Mouse (Mus musculus): ENCODE data around the gene Tcf7l1. TPM values are rescaled to one million over a fixed set of nuclear protein-coding genes. Genes with fewer than 3 reads are reported as not detected.
A peak's percentile ranks its signal among the peaks of the same experiment; 100 is the strongest.
"Not testable (repeated sequence)": the region's sequence is repeated elsewhere in the genome, so short reads cannot be mapped to it uniquely, and the experiment has no call there.

Gene Tcf7l1
- total RNA-seq (2021) = 1 to 10 TPM; 4.9 to 7.5 TPM
- long read RNA-seq, experiment 1, partial matches to known transcripts = 1 of 3 reads
- long read RNA-seq, experiment 1, other reads (novel, unspliced or antisense) = 1 of 3 reads
- long read RNA-seq, experiment 2, partial matches to known transcripts = 0 of 6 reads
- long read RNA-seq, experiment 2, other reads (novel, unspliced or antisense) = 0 of 6 reads

GRCm38 (mm10) chr6:72788892-72789699 lies at the start of gene Tcf7l1:
Gene Tcf7l1 (minus strand): TSS chr6:72789254.
- Histone ChIP-seq H3K4me3 (peak within 1 kb of the TSS; percentile 92), H3K27ac (peak within 1 kb of the TSS; percentile 91)
- TF ChIP-seq CTCF (IDR thresholded peaks at IDR 0.05) = peak; percentile 99
- intact Hi-C loops (cut with DNase I) = loop anchor here (2.0 to 5.0 kb wide), 4 partner anchors 42 to 152 kb away; no protein-coding TSS in a partner anchor
- peak; percentile 95 for DNase-seq

DNA sequence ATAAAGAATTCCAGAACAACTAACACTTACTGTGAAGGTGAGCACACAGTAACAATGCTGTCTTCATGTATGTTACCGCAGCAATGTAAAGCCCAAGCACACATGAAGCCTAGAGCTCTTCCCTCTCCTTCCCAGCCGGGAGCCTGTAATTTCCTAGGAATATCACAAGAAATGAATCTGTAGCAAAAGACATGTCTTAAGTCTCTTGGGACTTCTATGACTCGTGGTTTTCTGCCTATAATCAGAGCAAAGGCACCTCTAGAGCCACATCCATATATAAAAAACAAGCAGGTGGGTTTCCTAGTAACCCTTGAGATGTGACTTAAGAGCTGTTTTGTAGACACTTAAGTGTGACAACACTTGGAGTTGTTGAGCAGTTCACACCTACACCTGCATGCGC lies 48.7 kb upstream of the Tcf7l1 start:
- no peak for TF ChIP-seq CTCF (IDR thresholded peaks at IDR 0.05)
- H3K4me3 ChIP-seq = no peak overlapping the region
- intact Hi-C loops (cut with DNase I) = no loop called here
- DNase-seq = no peak
- H3K27ac ChIP-seq = no peak overlapping the region

GRCm38 (mm10) chr6:72834518-72834917 lies 45.5 kb upstream of the Tcf7l1 start:
- no peak for DNase-seq
- H3K27ac ChIP-seq = no peak overlapping the region
- intact Hi-C loops (cut with DNase I) = no loop called here
- no peak overlapping the region for H3K4me3 ChIP-seq
- TF ChIP-seq CTCF (IDR thresholded peaks at IDR 0.05) = no peak

DNA sequence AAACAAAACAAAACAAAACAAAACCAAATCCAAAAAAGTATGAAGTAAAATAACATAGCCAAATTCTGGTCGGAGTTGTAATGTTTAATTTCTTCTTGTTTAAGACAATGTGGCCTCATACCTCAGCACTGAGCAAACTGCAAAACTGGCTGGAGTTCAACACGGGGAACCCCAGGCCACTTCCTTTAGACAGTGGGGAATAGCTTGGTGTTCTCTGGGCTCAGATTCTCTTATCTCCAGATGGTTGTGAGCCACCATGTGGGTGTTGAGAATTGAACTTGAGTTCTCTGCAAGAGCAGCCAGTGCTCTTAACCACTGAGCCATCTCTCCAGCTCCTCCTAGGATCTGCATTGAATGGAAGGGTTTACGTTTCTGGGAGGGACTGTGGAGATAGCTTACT lies 42.8 kb upstream of the Tcf7l1 start:
- intact Hi-C loops (cut with DNase I) = loop anchor here (1.0 kb wide), 1 partner anchor 196 kb away; no protein-coding TSS in a partner anchor
- H3K27ac ChIP-seq = no peak overlapping the region
- TF ChIP-seq CTCF (IDR thresholded peaks at IDR 0.05) = no peak
- no peak for DNase-seq
- no peak overlapping the region for H3K4me3 ChIP-seq

DNA sequence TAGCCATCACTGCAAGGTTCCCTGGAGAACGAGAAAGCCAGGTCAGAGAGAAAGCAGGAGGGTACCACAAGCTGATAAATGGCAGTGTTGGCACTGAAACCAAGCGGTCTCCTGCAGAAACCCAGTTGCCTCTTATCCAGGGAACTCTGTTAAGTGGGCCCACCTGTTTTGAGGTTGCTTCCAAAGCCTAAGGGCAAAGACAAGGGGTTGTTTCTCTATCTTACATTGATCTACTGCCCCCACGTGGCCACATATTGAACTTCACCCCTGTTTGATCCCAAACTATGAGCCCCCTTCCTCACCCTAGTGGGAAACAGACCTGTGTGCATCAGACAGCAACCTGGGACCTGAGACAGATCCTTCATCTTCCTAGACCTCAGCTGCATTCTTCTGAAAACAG lies 42.2 kb upstream of the Tcf7l1 start:
- peak; percentile 90 for TF ChIP-seq CTCF (IDR thresholded peaks at IDR 0.05)
- DNase-seq = peak; percentile 67

GRCm38 (mm10) chr6:72828857-72829256 lies 39.8 kb upstream of the Tcf7l1 start:
- no peak overlapping the region for H3K27ac ChIP-seq
- peak; percentile 51 for TF ChIP-seq CTCF (IDR thresholded peaks at IDR 0.05)
- DNase-seq = no peak
- H3K4me3 ChIP-seq = no peak overlapping the region
- intact Hi-C loops (cut with DNase I) = no loop called here

More for the DNA sequence above, 42.2 kb upstream of the Tcf7l1 start:
- Histone ChIP-seq H3K4me3 (no peak overlapping the region), H3K27ac (no peak overlapping the region)
- intact Hi-C loops (cut with DNase I) = loop anchor here (1.0 kb wide), 1 partner anchor 195 kb away; no protein-coding TSS in a partner anchor

GRCm38 (mm10) chr6:72828037-72828436 lies 39.0 kb upstream of the Tcf7l1 start:
- DNase-seq; H3K4me3 ChIP-seq; H3K27ac ChIP-seq; intact Hi-C loops (cut with DNase I): not testable (repeated sequence)

GRCm38 (mm10) chr6:72825762-72826161 lies 36.7 kb upstream of the Tcf7l1 start:
- no peak for DNase-seq
- Histone ChIP-seq H3K27ac (no peak overlapping the region), H3K4me3 (no peak overlapping the region)
- TF ChIP-seq CTCF (IDR thresholded peaks at IDR 0.05) = no peak
- intact Hi-C loops (cut with DNase I) = no loop called here

DNA sequence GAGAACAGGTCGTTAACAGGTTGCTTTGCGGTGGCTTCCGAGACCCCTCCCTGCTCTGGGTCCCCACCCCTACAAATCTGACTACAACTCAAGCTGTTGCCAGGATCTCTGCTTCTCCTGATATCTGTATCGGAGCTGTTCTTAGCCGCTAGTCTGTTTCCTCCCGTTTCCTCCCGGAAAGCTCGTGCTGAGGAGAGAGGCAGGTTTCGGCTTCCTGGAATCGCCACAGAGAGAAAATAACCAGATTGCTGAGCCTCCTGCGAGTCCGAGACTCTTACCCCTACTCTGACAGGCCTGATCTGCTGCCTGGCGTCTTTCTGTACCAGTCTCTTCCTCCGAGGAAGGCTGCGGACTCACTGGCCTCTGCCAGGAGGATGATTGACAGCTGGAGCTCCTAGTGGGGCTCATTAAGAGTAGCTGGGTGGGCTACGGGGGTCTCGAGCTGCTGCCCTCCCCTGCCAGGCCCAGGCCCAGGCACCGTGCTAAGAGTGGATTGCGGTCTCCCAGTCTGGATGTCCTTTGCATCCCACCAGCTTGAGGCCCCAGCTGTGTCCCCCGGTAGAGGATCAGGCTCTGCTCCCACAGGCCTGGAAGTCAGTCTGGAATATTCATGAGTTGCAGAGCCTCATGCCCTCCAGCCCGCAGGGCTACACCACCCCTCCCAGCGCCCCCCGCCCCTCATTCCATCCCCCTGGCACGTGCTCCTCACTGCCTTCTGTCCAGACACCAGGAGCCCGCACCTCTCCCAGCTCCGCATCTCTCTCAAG lies 36.1 kb upstream of the Tcf7l1 start:
- no peak for DNase-seq
- TF ChIP-seq CTCF (IDR thresholded peaks at IDR 0.05) = no peak
- Histone ChIP-seq H3K4me3 (peak overlapping the region; percentile 51), H3K27ac (no peak overlapping the region)
- intact Hi-C loops (cut with DNase I) = no loop called here

DNA sequence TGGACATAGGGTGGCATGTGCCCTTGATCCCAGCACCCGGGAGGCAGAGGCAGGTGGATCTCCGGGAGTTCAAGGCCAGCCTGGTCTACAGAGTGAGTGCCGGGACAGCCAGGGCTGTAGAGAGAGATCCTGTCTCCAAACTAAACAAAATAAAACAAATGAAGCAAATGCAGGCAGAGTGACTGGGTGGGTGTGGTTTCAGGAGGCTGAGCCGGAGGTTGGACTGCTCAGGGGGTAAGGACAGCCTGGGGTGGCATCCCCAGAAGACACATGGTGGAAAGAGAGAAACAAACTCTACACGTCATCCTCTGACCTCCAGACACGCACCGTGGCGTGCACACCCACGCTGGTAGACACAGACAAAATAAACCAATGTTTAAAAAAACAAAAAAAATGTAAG lies 24.4 kb upstream of the Tcf7l1 start:
- DNase-seq = no peak
- intact Hi-C loops (cut with DNase I) = no loop called here
- Histone ChIP-seq H3K27ac (no peak overlapping the region), H3K4me3 (no peak overlapping the region)
- no peak for TF ChIP-seq CTCF (IDR thresholded peaks at IDR 0.05)

GRCm38 (mm10) chr6:72810248-72810647 lies 21.2 kb upstream of the Tcf7l1 start:
- Histone ChIP-seq H3K27ac (no peak overlapping the region), H3K4me3 (no peak overlapping the region)
- DNase-seq = no peak
- intact Hi-C loops (cut with DNase I) = no loop called here
- TF ChIP-seq CTCF (IDR thresholded peaks at IDR 0.05) = no peak

GRCm38 (mm10) chr6:72809522-72810149 lies 20.6 kb upstream of the Tcf7l1 start:
- Histone ChIP-seq H3K27ac (no peak overlapping the region), H3K4me3 (no peak overlapping the region)
- no peak for DNase-seq
- TF ChIP-seq CTCF (IDR thresholded peaks at IDR 0.05) = no peak
- intact Hi-C loops (cut with DNase I) = no loop called here
